Mouse (Mus musculus) embryo, embryonic 9.5 days (tissue): ENCODE data around the gene Znrf4.

Experiments
- DNase-seq: peaks from one replicate; pipeline ENCODE4 v3.0.0-alpha.2; 2017; ENCODE audit errors: extremely low spot score

The Znrf4 gene

DNA sequence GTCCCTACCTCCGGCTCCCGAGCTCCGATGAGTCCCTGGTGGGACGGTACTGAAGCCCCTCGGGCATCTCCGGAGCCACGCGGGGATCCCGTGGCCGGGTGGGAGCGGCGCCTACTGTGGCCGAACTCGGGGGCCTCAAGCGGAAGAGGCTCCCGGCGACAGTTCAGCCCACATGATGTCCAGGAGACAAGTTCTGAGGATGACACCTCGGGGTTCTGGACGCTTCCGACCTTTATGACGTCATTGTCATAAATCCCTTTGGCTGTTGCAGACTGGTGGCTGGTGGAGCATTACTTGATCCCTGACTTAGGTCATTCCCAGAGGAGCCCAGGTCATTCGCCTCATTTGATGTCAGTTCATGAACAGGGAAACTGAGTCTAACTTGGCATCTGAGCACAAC, at the start of gene Znrf4:
TSS of gene Znrf4 (minus strand) at position 122 of the 400 bp plus-strand sequence.
- no peak for DNase-seq

- no peak for DNase-seq
Observed at GRCm38 (mm10) chr17:56561866-56562265, 49.6 kb upstream of the Znrf4 start.

DNA sequence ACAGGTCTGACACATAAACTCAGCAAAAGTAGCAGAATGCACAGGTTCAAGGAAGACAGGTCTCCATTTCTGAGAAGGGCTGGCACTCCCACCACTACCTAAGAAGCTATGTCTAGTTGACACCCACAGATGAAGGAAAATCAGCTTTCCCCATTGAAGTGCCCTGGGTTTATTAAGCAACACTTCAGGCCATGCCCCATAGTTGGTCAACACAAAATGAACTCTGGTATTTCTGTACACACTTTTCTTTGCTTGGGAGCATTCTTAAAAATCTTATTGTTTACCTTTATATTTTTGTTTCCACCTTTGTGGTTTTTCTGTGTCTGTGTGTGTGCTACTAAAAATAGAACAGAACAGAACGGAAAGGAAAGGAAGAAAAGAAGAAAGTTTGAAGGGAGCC, 47.9 kb upstream of the Znrf4 start:
- no peak for DNase-seq

- no peak for DNase-seq
Observed at GRCm38 (mm10) chr17:56559386-56559785, 47.2 kb upstream of the Znrf4 start.

DNA sequence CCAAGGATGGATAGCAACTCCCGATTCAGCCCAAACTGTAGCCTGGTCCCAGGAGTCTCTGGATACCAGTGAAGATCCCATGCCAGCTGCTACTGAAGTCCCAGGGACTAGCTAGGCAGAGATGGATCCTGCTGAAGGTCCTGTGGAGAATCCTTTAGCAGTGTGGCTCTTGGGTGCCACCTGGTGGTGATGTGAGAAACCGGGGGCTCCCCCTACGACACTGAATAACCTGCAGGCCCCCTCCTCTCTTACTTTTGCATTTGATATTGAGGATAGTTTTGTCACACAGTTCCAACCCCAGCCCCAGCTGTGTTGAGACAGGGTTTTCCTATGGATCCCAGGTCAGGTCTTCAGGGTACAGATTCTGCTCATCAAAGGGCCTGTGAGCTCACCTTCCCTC, 46.2 kb upstream of the Znrf4 start:
- DNase-seq = peak; percentile 72

DNA sequence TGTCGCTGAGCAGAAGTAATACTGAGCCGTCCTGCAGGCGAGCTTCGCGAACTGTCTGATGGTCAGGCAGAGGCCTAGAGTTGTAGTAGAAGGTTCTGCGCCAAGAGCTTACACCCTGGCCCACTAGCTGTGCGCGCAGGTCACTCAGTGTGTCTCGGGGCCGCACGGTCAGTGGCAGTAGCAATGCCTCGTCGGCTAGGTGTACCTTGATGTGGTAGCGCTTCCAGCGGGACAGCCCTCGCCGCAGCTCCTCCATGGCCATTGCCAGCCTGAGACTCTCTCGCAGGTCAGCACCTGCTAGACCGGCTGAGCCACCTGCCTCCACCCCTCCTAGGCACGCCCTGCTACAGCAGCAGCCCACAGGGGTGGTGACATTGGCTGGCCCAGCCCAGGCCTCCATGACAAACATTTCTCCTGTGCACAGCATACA, 41.9 kb upstream of the Znrf4 start, which contains the start of gene Gm20219:
TSS of gene Gm20219 (minus strand) at position 266 of the 430 bp plus-strand sequence.
- no peak for DNase-seq

- peak; percentile 77 for DNase-seq
Observed at GRCm38 (mm10) chr17:56552781-56553363, 40.6 kb upstream of the Znrf4 start.

- no peak for DNase-seq
Observed at GRCm38 (mm10) chr17:56551841-56552581, 39.8 kb upstream of the Znrf4 start.

DNA sequence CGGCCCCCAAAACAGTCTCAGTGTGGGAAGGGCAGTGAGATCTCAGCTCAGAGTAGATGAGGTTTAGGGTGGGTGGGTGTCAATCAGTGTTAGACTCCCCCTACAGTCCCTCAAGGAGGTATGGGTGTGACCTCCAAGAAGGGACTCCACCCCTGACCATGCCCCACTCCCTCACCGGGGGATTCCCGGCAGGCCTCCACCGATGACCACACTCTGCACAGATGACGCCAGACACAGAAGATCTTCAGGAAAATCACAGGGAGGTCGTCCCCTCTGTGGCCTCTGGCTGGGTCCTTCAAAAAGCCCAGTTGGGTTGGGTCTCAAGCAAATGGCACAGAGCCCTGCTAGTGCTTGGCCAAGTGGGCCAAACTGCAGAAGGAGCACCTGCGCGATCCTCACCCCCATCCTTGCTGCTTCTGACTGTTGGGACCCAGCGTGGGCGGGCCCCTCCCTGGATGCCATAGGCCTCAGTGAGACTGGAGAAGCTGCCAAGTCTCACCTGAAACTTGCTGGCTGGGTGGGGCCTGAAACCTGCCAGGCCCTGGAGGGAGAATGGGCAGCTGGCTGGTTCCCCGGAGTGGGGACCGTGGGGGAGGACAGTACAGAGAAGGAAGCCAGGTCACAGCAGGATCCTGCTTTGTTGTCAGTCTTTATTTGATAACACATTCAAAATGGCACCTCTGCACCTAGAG, 38.7 kb upstream of the Znrf4 start:
- no peak for DNase-seq

GRCm38 (mm10) chr17:56548605-56549105, 36.4 kb upstream of the Znrf4 start:
- no peak for DNase-seq

GRCm38 (mm10) chr17:56547846-56548604, 35.8 kb upstream of the Znrf4 start:
- no peak for DNase-seq

DNA sequence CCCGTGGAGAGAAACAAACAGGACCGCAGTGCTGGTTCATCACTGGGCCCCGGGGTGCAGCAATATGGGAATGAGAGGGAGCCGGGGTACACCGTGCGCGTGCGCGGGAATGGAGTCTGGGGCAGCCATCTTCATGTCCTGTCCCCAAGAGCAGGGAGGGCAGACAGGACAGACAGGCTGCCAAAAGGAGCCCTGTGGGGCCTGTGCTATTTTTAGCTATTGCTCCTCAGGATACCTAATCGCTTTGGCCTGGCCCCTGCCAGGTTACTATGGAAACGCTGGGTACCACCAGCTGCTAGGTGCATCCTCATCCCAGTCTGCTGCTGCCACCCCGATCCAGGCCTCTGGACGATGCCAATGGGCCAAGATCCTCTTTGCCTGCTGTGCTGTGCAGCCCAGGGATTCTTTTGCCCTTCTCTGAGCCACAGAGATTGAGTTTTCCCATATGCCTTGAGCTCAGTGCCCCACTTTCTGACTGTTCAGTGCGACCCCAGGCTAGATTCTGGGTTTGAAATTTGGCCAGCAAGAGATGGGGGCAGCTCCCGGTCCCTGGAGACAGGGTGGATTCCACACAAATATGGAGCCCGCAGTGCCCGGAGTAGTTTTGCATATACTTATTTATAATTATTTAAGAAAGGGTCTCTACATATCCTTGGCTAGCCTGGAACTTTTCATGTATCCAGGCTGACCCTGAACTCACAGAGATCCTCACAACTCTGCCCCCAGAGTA, 35.0 kb upstream of the Znrf4 start:
- DNase-seq = no peak

- DNase-seq = no peak
Observed at GRCm38 (mm10) chr17:56546576-56546975, 34.3 kb upstream of the Znrf4 start.

- no peak for DNase-seq
Observed at GRCm38 (mm10) chr17:56545945-56546344, 33.7 kb upstream of the Znrf4 start.

DNA sequence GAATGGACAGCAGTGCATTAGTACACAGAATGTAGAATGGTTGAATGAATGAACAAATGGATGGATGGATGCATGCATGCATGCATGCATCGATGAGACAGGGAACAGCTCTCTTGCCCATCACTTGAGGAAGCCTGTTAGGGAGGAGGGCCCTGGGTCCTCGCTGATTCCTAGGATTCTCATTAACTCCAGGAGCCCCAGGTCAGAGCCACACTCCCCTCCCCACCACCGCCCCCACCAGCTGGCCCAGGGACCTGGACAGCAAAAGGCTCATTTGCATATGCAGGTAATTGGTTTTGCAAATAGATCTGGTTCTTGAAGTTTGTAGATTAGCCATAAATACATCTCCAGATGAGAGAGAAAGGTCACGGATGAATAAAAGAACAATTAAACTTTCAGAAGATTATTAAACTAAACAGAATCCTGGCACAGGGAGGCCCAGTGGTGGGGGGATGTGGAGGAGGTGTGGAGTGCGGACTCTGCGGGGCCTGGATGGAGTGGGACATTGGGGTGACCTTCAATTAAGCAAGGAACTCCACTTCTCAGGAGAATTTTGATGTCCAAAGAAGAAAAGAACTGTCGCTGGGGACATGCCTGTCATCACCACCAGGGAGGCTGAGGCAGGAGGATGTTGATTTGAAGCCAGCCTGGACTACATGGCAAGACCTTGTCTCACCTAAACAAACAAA, 32.6 kb upstream of the Znrf4 start:
- DNase-seq = no peak

DNA sequence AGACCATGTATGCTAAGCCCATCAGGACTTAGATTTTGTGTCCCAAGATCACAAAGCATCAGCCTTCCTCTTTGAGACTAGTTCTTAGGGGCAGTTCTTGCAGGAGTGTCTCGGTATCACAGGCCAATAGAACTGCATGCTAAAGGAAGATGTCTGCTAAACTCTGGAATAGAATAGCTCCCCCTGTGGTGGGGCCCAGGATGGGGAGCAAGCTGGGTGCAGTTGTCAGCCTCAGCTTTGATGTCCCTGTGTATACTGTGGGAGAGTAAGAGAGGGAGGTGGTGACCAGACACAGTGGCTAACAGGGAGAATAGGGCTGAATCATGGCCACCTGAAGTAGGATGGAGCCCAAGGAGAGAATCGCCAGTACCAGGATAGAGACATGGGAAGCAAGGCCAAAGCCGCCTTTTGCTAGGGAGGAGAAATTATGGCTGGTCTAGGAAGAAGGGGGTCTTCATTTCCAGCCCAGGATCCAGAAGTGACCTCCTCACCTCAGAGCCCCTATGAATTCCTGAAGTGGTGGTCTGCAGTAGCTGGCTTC, 31.5 kb upstream of the Znrf4 start:
- no peak for DNase-seq

GRCm38 (mm10) chr17:56542736-56543135, 30.5 kb upstream of the Znrf4 start:
- DNase-seq = no peak

DNA sequence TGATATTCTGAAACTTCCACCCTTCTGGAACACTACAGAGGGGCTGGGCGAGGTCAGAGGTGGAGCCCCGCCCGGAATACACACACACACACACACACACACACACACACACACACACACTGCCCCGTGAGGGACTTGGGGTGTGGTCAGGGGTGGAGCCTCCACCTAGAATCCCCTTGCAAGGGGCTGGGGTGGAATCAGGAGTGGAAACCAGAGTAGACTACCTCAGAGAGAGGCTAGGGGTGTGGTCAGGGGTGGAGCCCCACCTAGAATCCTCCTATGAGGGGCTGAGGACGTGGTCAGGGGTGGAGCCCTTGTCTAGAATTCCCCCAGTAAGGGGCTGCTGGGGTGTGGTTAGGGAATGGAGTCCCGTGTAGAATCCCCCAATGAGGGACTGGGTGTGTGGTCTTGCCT, 28.3 kb upstream of the Znrf4 start:
- DNase-seq = no peak

DNA sequence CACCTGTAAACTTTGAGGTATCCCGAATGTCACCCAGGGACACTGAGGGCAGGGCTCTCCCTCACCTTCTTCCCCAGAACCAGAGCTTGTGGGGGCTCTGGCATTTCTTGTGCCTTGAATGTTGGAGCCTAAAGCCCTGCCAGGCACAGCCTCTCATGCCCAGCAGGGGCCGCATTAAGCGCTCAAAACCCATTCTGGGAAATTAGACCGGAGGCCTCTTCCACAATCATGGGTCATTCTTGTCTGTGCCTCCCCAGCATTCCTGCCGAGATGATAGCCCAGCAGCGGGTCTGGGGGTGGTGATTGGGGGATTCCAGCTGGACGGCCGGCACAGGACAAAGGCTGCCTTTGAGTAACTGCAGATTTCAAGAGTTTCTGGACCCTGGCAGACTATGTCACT, 25.7 kb upstream of the Znrf4 start:
- DNase-seq = no peak

DNA sequence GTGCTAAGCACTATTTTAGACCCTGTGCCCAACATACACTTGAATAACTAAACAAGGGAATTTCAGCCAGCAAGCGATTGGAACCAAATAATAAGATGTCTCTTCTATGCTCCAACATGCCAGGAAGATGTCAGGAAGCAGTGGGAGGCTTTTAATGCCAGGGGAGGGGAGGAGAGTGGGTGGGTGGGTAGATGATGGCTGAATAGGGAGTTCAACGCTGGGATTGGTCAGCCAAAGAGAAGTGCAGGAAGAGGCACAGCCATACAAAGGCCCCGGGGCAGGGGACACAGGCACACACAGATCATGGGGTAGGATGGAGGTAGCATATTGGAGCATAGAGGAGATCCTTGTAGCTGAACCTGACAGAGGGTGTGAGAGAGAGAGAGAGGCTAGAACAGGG, 24.6 kb upstream of the Znrf4 start:
- no peak for DNase-seq
